Mouse (Mus musculus) spleen, adult 12 weeks (tissue): ENCODE results near the gene Spata31d1a.
"Not testable (repeated sequence)": the region's sequence is repeated elsewhere in the genome, so short reads cannot be mapped to it uniquely, and the experiment has no call there.

Experiments used
- DNase-seq: peaks from one replicate; pipeline ENCODE4 v3.0.0; 2022; ENCODE audit warnings: low spot score

Gene Spata31d1a

DNA sequence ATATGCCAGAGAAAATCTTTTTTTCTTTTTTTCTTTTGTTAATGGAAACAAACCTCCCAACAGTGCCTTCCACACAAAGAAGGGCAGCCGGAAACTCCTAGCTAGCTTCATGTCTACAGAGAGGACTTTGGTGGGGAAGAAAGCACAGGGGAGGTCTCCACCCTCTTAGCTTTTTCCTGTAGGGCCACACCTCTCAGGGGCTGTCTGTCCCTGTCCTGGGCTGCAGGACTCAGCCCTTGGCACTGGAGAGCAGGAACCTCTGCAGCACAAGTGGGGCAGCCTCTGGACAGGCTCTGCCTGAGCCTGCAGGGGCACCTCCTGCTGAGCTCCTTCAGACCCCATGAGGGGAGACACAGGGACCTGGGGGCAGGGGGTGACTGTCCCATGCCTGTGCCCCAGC lies 10.0 kb downstream of the Spata31d1a start:
- not testable (repeated sequence) for DNase-seq

DNA sequence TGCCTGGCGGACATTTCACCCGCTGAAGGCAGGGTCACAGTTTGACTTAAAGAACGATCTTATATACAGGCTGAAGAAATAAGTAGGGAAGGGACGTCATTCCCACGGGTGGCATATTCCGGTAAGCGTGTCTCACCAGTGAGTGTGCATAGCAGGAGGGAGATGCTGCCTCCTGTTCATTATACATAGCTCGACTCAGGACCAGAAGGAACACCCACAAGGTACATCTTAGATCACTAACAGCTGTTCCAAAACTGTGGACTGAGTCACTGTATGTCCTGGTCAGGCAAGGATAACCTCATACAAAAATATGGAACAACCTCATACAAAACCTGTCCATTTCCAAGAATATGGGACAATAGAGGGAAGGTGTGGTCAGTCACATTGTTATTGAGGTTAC lies 11.0 kb downstream of the Spata31d1a start:
- DNase-seq = no peak

DNA sequence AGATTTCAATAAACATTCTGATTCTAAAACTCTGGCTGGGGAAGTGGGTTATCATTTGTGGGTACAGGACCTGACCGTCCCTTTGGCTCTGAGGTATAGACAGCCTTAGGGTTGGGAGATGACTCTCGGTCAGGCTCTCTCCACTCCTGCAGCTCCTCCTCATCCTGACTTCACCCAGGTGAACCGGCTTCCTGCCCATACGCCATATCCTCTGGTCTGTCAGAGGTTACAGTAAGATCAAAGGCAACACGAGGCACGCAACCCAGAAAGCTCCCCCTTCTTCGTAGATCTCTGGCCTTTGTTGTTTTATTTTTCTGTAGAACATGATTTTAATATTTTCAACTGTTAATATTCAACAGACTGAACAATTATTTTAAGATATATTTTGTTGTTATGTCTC lies 14.3 kb downstream of the Spata31d1a start:
- no peak for DNase-seq

DNA sequence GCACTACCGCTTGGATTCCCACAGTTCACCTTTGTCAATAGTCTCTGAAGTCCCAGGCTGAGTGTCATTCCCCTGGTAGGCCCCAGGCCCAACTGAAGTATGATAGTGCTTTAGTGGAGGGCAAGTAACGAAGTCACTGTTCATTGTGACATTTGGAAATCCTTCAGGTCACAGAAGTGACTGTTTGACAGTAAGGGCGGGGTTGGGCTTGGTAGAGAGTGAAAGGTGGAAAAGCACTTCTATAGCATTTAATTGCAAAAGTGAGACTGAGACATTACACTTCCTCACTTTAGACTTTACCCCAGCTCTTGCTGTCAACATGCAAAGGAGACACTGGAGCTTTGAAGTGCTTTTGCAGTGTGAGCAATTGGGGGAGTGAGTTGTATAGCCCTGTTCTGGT lies 16.1 kb downstream of the Spata31d1a start, which contains the start of gene 4921517D22Rik:
Gene 4921517D22Rik, minus strand, starts transcription at position 101 of the 400 bp plus-strand sequence.
- DNase-seq = no peak

DNA sequence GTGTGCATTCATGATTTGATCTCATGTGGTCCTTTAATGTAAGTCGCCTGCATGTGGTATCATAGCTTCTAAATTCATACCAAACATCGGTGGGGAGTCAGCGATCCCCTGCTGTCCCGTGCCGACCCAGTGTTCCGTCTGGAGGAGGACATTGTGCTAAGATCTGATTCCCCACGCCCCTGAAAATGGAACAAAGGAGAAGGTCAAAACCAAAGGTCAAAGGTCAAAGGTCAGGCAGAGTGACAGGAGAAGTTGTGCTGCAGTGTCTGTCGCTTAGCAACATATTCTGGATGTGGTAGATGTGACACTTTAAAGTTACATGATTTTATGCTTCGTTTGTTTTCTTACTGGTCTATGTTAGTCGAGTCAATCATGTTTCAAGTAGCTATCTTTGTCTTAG lies 18.7 kb downstream of the Spata31d1a start:
- no peak for DNase-seq

DNA sequence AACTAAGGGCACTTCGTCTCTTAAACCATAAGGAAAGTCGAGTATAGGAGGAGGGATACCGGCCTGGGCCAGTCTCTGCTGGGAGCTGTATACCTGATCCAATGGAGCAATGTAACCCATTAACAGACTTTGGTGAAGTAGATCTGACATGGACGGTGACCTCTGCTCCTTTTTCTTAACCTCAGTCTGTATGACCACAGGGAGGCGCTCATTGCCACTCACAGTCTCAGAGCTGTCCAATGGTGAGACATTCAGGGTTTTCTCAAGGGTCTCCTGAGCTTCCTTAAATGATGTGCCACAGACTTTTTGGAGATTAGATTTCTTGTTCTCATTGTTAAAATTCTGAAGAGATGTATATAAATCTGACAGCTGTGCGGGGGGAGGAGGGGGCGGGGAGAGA lies 19.6 kb downstream of the Spata31d1a start:
- no peak for DNase-seq

DNA sequence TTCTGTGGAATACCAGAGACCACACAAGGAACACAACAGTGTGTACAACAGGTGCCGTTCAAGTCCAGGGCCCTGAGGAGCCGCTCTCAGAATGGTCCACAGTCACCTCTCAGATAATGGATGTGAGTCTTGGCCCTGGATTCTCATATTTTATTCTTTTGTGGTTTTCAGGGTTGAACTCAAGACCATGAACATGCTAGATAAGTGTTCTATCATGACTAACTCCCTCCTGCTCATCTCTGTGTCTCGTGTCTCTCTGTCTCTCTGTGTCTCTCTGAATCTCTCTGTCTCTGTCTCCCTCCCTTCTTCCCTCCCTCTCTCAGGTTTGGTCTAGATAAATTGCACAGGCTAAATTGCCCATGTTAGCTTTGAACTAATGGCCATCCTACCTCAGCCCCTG lies 20.3 kb downstream of the Spata31d1a start:
- DNase-seq = no peak

DNA sequence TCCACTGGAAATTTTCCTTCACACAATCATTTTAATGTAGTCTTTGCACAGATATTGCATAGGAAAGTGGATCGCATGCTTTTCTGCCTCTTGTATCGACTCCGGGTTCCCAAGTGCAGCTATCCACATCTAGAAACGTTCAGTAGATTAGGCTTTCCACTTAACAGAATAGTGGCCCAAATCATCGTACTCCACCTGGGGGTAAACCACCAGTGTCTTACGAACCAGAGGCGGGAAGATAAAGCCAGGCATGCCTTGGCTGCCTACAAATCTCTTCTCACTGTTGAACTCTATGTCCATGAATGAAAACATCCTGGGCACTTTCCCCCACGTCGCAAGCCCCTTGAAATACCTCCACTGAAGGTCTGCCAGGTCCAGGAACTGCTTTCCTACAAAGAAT lies 20.8 kb downstream of the Spata31d1a start:
- DNase-seq = no peak

DNA sequence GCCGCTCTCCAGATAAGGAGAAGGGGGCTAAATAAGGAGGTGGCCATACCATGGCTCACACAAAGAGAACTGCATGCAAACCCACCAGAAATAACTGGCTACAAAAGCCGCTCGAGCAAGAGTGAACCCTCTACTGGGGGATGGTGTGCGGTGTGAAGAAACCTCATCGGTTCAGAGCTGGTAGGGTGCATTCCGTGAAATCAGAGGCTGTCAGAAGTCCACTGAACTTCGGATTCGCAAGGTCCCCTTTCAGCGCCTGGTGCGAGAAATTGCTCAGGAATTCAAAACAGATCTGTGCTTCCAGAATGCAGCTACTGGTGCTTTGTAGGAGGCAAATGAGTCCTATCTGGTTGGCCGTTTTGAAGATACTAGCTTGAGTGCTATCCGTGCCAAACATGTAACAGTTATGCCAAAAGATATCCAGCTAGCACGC lies 21.8 kb downstream of the Spata31d1a start:
- no peak for DNase-seq

DNA sequence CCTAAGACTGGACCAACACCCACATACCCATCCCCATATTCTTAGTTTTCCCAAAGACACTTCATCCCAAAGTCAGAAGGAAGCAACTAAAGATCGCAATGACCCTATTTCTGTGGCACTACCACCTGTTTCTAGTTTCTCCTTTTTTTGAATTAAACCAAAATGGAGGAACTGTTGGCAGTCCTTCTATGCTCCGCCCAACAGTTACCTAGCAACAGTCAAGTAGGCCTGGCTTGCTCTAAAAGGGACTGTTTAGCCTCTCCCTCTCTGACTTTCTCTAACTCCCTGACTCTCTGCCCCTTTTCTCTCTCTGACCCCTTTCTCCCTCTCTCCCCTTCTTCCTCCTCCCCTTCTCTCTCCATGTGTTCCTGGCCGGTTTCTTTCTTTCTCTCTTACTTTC lies 24.9 kb downstream of the Spata31d1a start:
- no peak for DNase-seq

DNA sequence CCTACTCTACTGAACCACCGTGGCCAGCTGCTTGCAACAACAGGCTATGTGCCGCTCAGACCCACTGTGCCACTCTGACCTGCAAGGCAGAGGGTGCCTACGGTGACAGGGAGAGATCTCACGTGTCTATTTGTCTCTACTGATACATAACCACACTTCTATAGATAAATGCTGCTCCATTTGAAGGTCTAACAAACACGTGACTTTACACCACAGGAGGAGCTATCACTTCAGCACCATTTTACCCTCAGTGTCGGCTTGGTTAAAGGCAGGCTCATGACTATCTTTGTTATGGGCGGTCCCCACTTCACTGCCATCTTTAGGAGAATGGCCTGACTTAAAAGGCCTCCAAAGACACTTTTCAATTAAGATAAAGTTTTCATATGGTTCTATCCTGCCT lies 27.5 kb downstream of the Spata31d1a start:
- no peak for DNase-seq

DNA sequence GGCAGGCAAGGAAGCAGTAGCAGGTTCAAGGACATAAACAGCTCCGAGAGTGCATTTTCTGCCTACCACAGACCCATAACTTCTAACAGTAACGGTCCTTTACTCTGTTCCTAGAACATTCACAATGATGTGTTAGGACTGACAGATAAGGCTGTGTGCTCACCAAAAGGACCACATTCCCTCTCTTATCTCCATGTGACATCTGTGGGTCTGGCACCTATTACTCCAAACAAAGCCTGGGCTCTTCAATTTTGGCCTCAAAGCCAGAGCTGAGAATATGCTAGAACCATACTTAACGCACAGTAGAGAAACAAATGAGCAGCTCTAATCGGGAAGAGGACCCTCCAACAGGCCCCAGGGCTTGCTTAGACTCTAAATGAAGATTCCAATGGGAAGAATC lies 30.2 kb downstream of the Spata31d1a start:
- no peak for DNase-seq

DNA sequence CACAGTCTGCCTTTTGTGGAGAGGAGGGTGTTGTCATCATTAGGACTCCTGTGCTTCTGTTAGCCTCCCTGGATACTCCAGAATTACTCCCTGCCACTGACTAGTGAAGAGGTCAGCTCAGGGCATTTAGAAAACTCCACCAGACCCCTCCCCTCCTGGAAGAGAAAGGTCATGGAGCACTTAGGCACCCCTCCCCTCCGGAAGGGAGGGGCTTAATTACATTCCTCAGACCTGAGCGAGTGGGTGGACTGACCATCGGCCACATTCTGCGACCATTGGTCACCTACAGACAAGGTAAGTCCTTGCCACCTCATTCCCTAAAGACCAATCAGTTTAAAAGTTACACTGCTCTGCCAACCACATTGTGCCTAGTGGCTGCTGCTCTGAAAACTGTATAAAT lies 30.8 kb downstream of the Spata31d1a start:
- no peak for DNase-seq

DNA sequence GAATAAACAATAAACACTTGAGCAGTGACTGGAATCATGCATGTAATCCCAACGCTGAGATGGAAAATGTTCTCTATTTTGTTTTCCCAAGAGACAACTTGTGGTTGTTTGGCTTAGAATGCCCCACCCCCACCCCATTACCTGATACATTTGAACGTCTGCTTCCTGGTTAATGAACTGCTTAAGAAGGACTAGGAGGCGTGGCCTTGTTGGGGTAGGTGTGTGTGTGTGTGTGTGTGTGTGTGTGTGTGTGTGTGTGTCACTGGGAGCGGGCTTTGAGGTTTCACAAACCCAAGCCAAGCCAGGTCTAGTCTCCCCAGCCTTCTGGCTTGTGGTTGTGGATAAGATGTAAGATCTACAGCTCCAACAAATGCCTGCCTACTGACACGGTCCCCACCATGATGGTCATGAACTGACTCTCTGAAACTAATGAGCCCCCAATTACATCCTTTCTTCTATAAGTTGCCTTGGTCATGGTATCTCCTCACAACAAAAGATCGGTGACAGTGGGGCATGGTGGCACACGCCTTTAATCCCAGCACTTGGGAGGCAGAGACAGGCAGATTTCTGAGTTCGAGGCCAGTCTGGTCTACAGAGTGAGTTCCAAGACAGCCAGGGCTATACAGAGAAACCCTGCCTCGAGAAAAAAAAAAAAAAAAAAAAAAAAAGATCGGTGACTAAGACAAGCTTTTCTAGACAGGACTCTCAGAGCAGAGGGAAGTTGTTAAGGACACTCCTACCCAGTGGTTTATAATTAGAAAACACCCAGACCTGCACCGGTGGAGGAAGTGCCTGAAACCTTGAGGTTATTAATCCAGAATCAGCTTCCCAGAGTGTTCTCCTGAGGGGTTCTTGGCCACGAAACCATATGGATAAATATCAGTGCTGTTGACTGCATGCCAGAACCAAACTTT lies 33.6 kb downstream of the Spata31d1a start:
- no peak for DNase-seq

DNA sequence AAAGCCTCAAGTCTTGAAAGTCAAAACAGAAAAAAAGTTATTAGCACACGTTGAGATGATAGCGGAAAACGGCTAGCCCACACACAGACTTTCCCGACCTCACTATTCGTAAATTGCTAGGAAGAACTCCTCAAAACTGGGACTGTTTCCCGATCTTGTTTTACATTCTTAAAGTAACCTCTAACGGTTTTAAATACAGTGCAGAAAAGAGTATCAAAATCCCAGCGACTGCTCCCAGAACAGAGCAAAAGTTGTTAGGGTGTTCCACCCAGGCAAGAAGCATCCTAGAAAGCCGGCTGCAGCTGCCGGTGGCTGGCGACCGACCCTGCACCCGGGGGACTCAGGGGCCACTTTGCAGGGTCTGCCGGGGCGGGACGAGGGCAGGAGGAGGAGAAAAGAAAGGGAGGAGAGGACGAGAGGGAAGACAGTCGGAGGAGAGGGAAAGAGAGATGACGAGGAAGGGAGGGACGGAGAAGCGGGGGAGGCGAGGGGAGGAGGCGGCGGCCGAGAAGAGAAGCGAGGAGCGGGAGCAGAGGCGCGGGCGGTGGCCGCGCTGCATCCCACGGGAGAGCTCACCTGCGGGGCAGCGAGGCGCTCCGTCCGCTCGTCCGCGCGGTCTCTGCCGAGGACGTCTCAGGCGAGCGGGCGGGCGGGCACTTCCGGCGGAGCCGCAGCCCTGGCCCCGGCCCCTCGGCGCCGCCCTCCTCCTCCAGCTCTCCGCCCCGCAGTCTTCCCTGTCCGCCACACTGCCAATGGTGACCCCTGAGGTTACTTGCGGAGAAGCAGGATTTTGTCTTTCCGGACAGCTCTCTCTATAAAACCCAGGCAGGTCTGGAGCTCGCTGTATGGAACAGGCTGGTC lies 34.7 kb downstream of the Spata31d1a start, which contains the start of gene Golm1:
Gene Golm1, minus strand, starts transcription at position 661 of the 861 bp plus-strand sequence.
- peak; percentile 63 for DNase-seq

DNA sequence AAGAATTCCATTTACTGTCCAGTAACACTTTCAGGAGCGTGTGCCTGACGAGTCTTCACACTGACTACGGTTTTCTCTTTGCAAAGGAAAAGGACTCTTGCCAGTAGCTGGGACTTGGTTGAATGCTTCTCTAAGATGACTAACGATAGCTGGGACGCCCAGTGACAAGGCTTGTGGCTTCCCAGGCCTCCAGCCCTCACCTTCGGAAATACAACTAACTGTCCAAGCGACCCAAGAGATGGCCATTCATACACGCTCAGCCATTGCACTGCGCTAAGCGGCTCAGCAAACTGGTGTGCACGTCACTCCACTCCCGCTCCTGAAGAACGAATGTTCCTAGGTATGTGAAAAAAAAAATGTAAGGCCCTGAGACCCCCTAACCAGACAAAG lies 35.4 kb downstream of the Spata31d1a start:
- no peak for DNase-seq

DNA sequence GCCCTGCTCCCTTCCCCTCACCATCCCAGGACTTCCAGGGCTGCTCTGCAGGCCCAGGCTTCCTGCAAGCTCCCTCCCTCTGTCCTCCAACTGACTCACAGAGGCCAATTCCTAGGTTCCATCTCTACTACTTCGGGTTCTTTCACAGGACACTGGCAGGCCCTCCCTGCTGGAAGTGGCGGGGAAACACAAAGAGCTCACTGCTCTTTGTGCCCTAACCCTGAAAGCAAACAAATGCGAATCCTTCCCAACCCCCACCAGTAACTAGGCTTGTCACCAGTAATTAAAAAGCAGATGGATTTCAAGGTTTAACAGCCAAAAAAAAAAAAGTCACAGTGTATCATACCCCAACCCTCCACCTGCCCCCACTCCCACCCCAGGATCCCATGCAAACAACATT lies 35.9 kb downstream of the Spata31d1a start:
- DNase-seq = no peak

DNA sequence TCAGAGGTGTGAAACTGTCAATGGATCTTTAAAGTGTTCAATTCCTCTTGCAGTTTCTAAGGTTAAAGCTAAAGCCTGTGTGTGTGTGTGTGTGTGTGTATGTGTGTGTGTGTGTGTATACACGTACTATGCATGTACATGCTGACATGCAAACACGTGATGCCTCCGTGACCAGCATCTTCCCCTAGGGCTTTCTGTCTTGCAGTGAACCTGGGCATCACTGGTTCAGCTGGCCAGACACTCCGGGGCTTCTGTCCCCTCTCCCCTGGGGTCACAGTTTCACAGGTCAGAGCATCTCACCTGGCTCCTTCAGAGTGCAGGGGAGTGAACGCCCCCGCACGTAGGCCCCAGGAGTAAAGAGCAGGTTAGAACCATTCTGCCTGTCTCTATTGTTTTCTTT lies 36.5 kb downstream of the Spata31d1a start:
- no peak for DNase-seq

DNA sequence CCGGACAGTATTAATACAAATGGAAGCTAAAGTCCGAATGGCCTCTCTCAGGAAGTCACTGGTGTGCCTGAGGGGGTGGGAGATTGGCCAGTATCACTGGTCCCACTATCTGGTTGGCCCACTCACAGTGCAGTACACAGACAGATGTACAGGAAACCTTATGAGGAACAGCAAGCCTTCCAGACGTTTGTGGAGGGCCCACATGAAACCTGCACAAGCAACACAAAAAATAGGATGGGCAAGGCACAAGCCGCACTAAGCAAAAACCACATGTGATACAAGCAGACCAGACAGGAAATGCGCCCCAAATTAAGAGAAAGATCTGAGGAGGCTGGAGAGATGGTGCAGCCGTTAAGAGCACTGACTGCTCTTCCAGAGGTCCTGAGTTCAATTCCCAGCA lies 37.9 kb downstream of the Spata31d1a start:
- DNase-seq = no peak

DNA sequence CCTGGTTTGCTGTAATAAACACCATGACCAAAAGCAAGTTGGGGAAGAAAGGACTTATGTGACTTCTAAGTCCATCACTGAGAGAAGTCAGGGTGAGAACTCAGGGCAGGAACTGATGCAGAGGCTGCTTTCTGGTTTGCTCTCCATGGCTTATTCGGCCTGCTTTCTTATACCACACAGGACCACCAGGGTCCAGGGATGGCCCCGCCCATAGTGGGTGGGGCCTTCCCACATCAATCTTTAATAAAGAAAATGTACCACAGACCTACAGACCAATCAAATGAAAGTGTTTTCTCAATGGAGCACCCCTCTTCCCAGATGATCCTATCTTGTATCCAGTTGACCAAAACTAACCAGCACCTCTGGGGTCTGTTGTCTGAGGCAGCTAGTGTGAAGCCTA lies 38.6 kb downstream of the Spata31d1a start:
- DNase-seq = no peak

DNA sequence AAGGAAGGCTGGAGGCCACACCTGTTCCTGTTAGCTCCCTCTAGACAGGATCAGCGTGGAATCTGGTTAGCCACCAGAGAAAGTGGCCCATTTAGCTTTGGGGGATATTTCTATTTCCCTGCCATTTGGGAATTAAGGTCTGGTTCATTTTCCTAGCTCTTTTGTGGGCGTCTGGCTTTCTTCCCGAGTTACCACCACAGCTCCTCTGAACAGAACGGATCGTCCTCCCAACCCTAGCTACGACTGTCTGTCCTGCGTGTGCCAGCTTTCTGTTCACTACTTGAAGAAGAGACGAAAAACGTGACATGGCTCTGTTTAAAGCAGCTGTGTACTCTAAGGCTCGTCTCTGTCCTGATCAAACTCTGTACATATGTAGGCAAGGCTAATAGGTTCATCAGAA lies 40.2 kb downstream of the Spata31d1a start:
- no peak for DNase-seq

DNA sequence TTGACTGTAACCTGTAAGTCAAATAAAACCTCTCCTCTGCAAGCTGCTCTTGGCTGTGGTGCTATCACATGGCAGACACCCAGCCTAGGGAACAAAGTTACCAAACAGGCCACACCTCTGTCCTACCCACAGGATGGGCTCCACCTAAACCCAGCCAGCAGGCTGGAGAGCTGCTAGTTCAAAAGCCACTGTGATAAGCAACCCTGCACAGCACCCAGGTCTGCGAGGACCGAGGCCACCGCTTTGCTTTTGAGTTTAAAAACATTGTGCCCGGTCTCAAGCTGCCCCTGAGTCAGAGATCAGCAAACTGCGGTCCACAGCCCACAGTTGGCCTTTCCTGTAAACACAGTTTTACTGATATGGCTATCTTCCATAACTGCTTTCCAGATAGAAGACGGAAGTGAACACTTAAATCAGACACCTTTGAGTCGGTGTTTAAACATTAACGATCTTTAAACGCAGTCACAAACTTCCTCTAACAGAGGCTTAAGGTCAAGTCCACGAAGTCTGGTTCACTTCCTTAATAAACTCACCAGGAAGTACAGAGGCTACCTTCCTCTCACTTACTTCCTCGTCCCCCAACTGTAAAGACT lies 41.5 kb downstream of the Spata31d1a start:
- peak; percentile 51 for DNase-seq

DNA sequence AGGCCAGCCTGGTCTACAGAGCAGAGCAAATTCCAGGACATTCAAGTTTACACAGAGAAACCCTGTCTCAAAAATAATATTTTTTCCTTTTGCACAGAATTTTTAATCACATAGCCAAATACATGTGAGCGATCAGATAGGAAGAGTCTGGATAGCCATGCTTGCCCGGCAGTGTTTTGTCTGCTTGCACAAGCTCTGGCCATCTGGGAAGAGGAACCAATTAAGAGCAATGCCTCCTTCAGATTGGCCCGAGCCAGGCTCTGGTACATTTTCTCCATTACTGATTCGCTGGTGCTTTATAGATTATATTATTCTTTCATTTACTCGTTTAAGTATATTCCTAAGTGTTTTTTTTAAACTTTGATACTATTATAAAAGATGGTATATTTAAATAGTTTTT lies 42.4 kb downstream of the Spata31d1a start:
- no peak for DNase-seq
